21 mouse cellular contexts compared by ENCODE assay signal in genomic region chr7:80855316-80855715, GRCm38 (mm10). TPM values are rescaled to one million over a fixed set of nuclear protein-coding genes. Genes with fewer than 3 reads are reported as not detected.
A peak's percentile ranks its signal among the peaks of the same experiment; 100 is the strongest.
DNase-seq lines count a peak whose midpoint lies in the region; ATAC-seq and TF ChIP-seq lines count a peak whose summit lies in the region.
"Had no signal": no experiment of that assay in that cellular context is flagged by ENCODE, and none has a peak within 500 bp of the region (broad histone marks: within the 10 kb centered on the region; RNA-seq: fewer than 3 reads in every experiment).

No protein-coding gene starts in this region.

- H3K9me3 ChIP-seq in hindbrain, embryonic 15.5 days = no peaks in the 10 kb centered on the region
- no peaks in the 10 kb centered on the region for H3K9me3 ChIP-seq in hindbrain, embryonic 14.5 days (ENCODE audit: control insufficient read depth, low read length)
- H3K9me3 ChIP-seq in midbrain, postnatal 0 days (ENCODE audit: low read length) = no peaks in the 10 kb centered on the region
- H3K9me3 ChIP-seq in midbrain, embryonic 15.5 days = no peaks in the 10 kb centered on the region
- H3K9me3 ChIP-seq: hindbrain, embryonic 10.5 days had no signal

- TF ChIP-seq CTCF in midbrain, postnatal 0 days (IDR thresholded peaks at IDR 0.05) = no peak
- TF ChIP-seq CTCF in bone marrow macrophage, adult 2 months (IDR thresholded peaks at IDR 0.05; ENCODE audit: low read depth, low read length) = no peak

- no peak for DNase-seq in hindbrain, embryonic 14.5 days (ENCODE audit: low spot score)
- peak; percentile 42 to 56 for DNase-seq in layer of hippocampus, postnatal 10 days (ENCODE audit: low spot score in 2 of 2)
- no peak for DNase-seq in layer of hippocampus, adult 11-12 months (ENCODE audit: low spot score)
- DNase-seq in midbrain, postnatal 0 days (ENCODE audit: low spot score) = peak; percentile 53
- DNase-seq in frontal cortex, postnatal 25 days (ENCODE audit: low spot score in 2 of 2) = no peak
- DNase-seq: adrenal gland, adult 8-10 months; cerebellum, adult 11-12 months; cerebellum, adult 9-10 months; cerebellum, postnatal 25 days; gastrocnemius, adult 2 months; gastrocnemius, postnatal 25 days had no signal

- 0 out of 2 replicates have a peak, but pooled peaks have one; percentile 37 for ATAC-seq in hindbrain, embryonic 15.5 days (ENCODE audit: low FRiP score, low read depth)
- ATAC-seq in hindbrain, embryonic 14.5 days (ENCODE audit: low FRiP score) = no peak
- ATAC-seq in midbrain, postnatal 0 days (ENCODE audit: low FRiP score) = no peak
- ATAC-seq in midbrain, embryonic 15.5 days (replicated peaks) = no peak
- ATAC-seq: forebrain, embryonic 16.5 days; inflammation-experienced regulatory T-cells, adult 6 months had no signal

- no peak overlapping the region for H3K4me3 ChIP-seq in hindbrain, embryonic 15.5 days
- no peak overlapping the region for H3K4me3 ChIP-seq in hindbrain, embryonic 14.5 days (replicated peaks; ENCODE audit: low read length)
- H3K4me3 ChIP-seq in midbrain, postnatal 0 days (ENCODE audit: low read depth, low read length) = no peak overlapping the region
- H3K4me3 ChIP-seq in midbrain, embryonic 15.5 days = no peak overlapping the region
- H3K4me3 ChIP-seq in bone marrow macrophage, adult 2 months (ENCODE audit: insufficient read depth, low read length) = no peak overlapping the region
- H3K4me3 ChIP-seq: embryonic facial prominence, embryonic 12.5 days; gastrocnemius, adult 2 months; heart, embryonic 12.5 days; hindbrain, embryonic 10.5 days had no signal

- TF ChIP-seq POLR2A in bone marrow macrophage, adult 2 months (IDR thresholded peaks at IDR 0.05; ENCODE audit: borderline replicate concordance, low read depth, low read length) = no peak

- no peak overlapping the region for H3K4me2 ChIP-seq in hindbrain, embryonic 15.5 days
- no peak overlapping the region for H3K4me2 ChIP-seq in hindbrain, embryonic 14.5 days (replicated peaks)
- H3K4me2 ChIP-seq in midbrain, postnatal 0 days (ENCODE audit: low read depth, low read length, poor library complexity, severe bottlenecking) = no peak overlapping the region
- no peak overlapping the region for H3K4me2 ChIP-seq in midbrain, embryonic 15.5 days
- H3K4me2 ChIP-seq: embryonic facial prominence, embryonic 12.5 days; heart, embryonic 12.5 days had no signal

- H3K9ac ChIP-seq in hindbrain, embryonic 15.5 days = no peak overlapping the region
- no peak overlapping the region for H3K9ac ChIP-seq in hindbrain, embryonic 14.5 days
- no peak overlapping the region for H3K9ac ChIP-seq in midbrain, postnatal 0 days (replicated peaks; ENCODE audit: low read length, poor library complexity, severe bottlenecking)
- no peak overlapping the region for H3K9ac ChIP-seq in midbrain, embryonic 15.5 days
- H3K9ac ChIP-seq: embryonic facial prominence, embryonic 12.5 days; heart, embryonic 12.5 days had no signal

- H3K4me1 ChIP-seq in hindbrain, embryonic 15.5 days (replicated peaks) = peaks cover 4% of the 10 kb centered on the region
- no peaks in the 10 kb centered on the region for H3K4me1 ChIP-seq in hindbrain, embryonic 14.5 days (replicated peaks; ENCODE audit: control insufficient read depth, insufficient read depth, low read length)
- no peaks in the 10 kb centered on the region for H3K4me1 ChIP-seq in midbrain, postnatal 0 days (ENCODE audit: insufficient read depth, low read length)
- peaks cover 3% of the 10 kb centered on the region; the same call in 1 of the 2 replicates for H3K4me1 ChIP-seq in midbrain, embryonic 15.5 days
- H3K4me1 ChIP-seq in bone marrow macrophage, adult 2 months (ENCODE audit: control insufficient read depth, insufficient read depth, low read length) = peaks cover 11% of the 10 kb centered on the region
- H3K4me1 ChIP-seq: embryonic facial prominence, embryonic 12.5 days had no signal

- no peaks in the 10 kb centered on the region for H3K36me3 ChIP-seq in hindbrain, embryonic 15.5 days
- H3K36me3 ChIP-seq in hindbrain, embryonic 14.5 days (replicated peaks; ENCODE audit: control insufficient read depth, insufficient read depth) = no peaks in the 10 kb centered on the region
- no peaks in the 10 kb centered on the region for H3K36me3 ChIP-seq in midbrain, postnatal 0 days (ENCODE audit: insufficient read depth, low read length)
- H3K36me3 ChIP-seq in midbrain, embryonic 15.5 days (replicated peaks) = no peaks in the 10 kb centered on the region
- H3K36me3 ChIP-seq: embryonic facial prominence, embryonic 12.5 days; heart, embryonic 12.5 days; hindbrain, embryonic 10.5 days had no signal

- peak overlapping the region; percentile 17; the same call in 1 of the 2 replicates for H3K27ac ChIP-seq in hindbrain, embryonic 15.5 days (replicated peaks)
- no peak overlapping the region for H3K27ac ChIP-seq in hindbrain, embryonic 14.5 days
- H3K27ac ChIP-seq in midbrain, postnatal 0 days (ENCODE audit: low read depth, low read length) = no peak overlapping the region
- H3K27ac ChIP-seq in midbrain, embryonic 15.5 days = no peak overlapping the region
- 0 out of 2 replicates have a peak overlapping the region, but pooled peaks have one; percentile 18 for H3K27ac ChIP-seq in bone marrow macrophage, adult 2 months (ENCODE audit: insufficient read depth, low read depth, low read length)
- H3K27ac ChIP-seq: embryonic facial prominence, embryonic 12.5 days; gastrocnemius, adult 2 months; hindbrain, embryonic 10.5 days had no signal

- no peaks in the 10 kb centered on the region for H3K27me3 ChIP-seq in hindbrain, embryonic 15.5 days
- no peaks in the 10 kb centered on the region for H3K27me3 ChIP-seq in hindbrain, embryonic 14.5 days (ENCODE audit: control insufficient read depth, insufficient read depth, low read length)
- H3K27me3 ChIP-seq in midbrain, postnatal 0 days (ENCODE audit: insufficient read depth, low read length) = no peaks in the 10 kb centered on the region
- no peaks in the 10 kb centered on the region for H3K27me3 ChIP-seq in midbrain, embryonic 15.5 days (replicated peaks)
- H3K27me3 ChIP-seq: CH12.LX; embryonic facial prominence, embryonic 12.5 days; heart, embryonic 12.5 days had no signal

RNA-seq across cellular contexts. Expression of gene Zscan2, which starts 5.4 kb away (rescaled TPM):
- polyA plus RNA-seq in hindbrain, embryonic 15.5 days (2015; fragmentation: Nextera tagmentation; extraction: Ambion mirVana) = 3.7 and 4.4 TPM in 2 replicates
- polyA plus RNA-seq in hindbrain, embryonic 14.5 days (2014; fragmentation: Nextera tagmentation; extraction: Ambion mirVana) = 4.1 and 4.4 TPM in 2 replicates
- 10 to 100 TPM; 13.5 to 14.4 TPM for total RNA-seq in layer of hippocampus, postnatal 10 days (2021)
- total RNA-seq in midbrain, postnatal 0 days (2014; rRNA removed) = 18.2 and 22.4 TPM in 2 replicates
- polyA plus RNA-seq in midbrain, postnatal 0 days (2015; fragmentation: Nextera tagmentation; extraction: Ambion mirVana) = 2.7 TPM in 2 replicates
- 4.8 and 4.9 TPM in 2 replicates for polyA plus RNA-seq in midbrain, embryonic 15.5 days (2015; fragmentation: Nextera tagmentation; extraction: Ambion mirVana)
- 2.1 and 3.6 TPM in 2 replicates for polyA plus RNA-seq in bone marrow macrophage, adult 2 months (2012; ENCODE audit: insufficient read depth, insufficient read length, missing spikeins)

RNA-seq across cellular contexts. Expression of gene Iqgap1, which starts 29.5 kb away (rescaled TPM):
- polyA plus RNA-seq in hindbrain, embryonic 15.5 days (2015; fragmentation: Nextera tagmentation; extraction: Ambion mirVana) = 20.2 and 22.7 TPM in 2 replicates
- polyA plus RNA-seq in hindbrain, embryonic 14.5 days (2014; fragmentation: Nextera tagmentation; extraction: Ambion mirVana) = 19.6 and 24.7 TPM in 2 replicates
- total RNA-seq in layer of hippocampus, postnatal 10 days (2021) = 10 to 100 TPM; 28.8 to 37.8 TPM
- total RNA-seq in midbrain, postnatal 0 days (2014; rRNA removed) = 20.6 and 31.0 TPM in 2 replicates
- polyA plus RNA-seq in midbrain, postnatal 0 days (2015; fragmentation: Nextera tagmentation; extraction: Ambion mirVana) = 11.3 and 12.3 TPM in 2 replicates
- 22.0 and 22.1 TPM in 2 replicates for polyA plus RNA-seq in midbrain, embryonic 15.5 days (2015; fragmentation: Nextera tagmentation; extraction: Ambion mirVana)
- polyA plus RNA-seq in bone marrow macrophage, adult 2 months (2012; ENCODE audit: insufficient read depth, insufficient read length, missing spikeins) = 243 and 284 TPM in 2 replicates

RNA-seq across cellular contexts. Expression of gene Wdr73, which starts 45.8 kb away (rescaled TPM):
- 36.2 and 39.8 TPM in 2 replicates for polyA plus RNA-seq in hindbrain, embryonic 15.5 days (2015; fragmentation: Nextera tagmentation; extraction: Ambion mirVana)
- polyA plus RNA-seq in hindbrain, embryonic 14.5 days (2014; fragmentation: Nextera tagmentation; extraction: Ambion mirVana) = 31.7 and 32.3 TPM in 2 replicates
- 10 to 100 TPM; 28.4 to 33.4 TPM for total RNA-seq in layer of hippocampus, postnatal 10 days (2021)
- 33.2 and 58.1 TPM in 2 replicates for total RNA-seq in midbrain, postnatal 0 days (2014; rRNA removed)
- polyA plus RNA-seq in midbrain, postnatal 0 days (2015; fragmentation: Nextera tagmentation; extraction: Ambion mirVana) = 34.7 and 35.0 TPM in 2 replicates
- 38.5 and 40.3 TPM in 2 replicates for polyA plus RNA-seq in midbrain, embryonic 15.5 days (2015; fragmentation: Nextera tagmentation; extraction: Ambion mirVana)
- 9.3 and 10.7 TPM in 2 replicates for polyA plus RNA-seq in bone marrow macrophage, adult 2 months (2012; ENCODE audit: insufficient read depth, insufficient read length, missing spikeins)

RNA-seq across cellular contexts. Expression of gene Nmb, which starts 49.6 kb away (rescaled TPM):
- 8.3 and 10.2 TPM in 2 replicates for polyA plus RNA-seq in hindbrain, embryonic 15.5 days (2015; fragmentation: Nextera tagmentation; extraction: Ambion mirVana)
- 8.7 and 10.6 TPM in 2 replicates for polyA plus RNA-seq in hindbrain, embryonic 14.5 days (2014; fragmentation: Nextera tagmentation; extraction: Ambion mirVana)
- 10 to 100 TPM in 1 of 2 experiments, 1 to 10 TPM in 1; 9.9 to 12.7 TPM for total RNA-seq in layer of hippocampus, postnatal 10 days (2021)
- 13.0 and 14.3 TPM in 2 replicates for total RNA-seq in midbrain, postnatal 0 days (2014; rRNA removed)
- 9.4 and 10.1 TPM in 2 replicates for polyA plus RNA-seq in midbrain, postnatal 0 days (2015; fragmentation: Nextera tagmentation; extraction: Ambion mirVana)
- polyA plus RNA-seq in midbrain, embryonic 15.5 days (2015; fragmentation: Nextera tagmentation; extraction: Ambion mirVana) = 5.2 and 7.2 TPM in 2 replicates
- 3.0 and 4.2 TPM in 2 replicates for polyA plus RNA-seq in bone marrow macrophage, adult 2 months (2012; ENCODE audit: insufficient read depth, insufficient read length, missing spikeins)
- total RNA-seq: granulocyte monocyte progenitor cell, adult 5-6 weeks had no signal

Comparison
In these comparisons a context has a peak if more than half of its experiments do, and no peak if none do; other contexts are left out.
1. H3K27ac ChIP-seq: peak in hindbrain, embryonic 15.5 days (single experiment) and bone marrow macrophage, adult 2 months (single experiment); none in hindbrain, embryonic 14.5 days (single experiment), midbrain, postnatal 0 days (single experiment) and midbrain, embryonic 15.5 days (single experiment).
2. DNase-seq: peak in layer of hippocampus, postnatal 10 days (2 of 2) and midbrain, postnatal 0 days (single experiment); none in hindbrain, embryonic 14.5 days (single experiment), layer of hippocampus, adult 11-12 months (single experiment) and frontal cortex, postnatal 25 days (0 of 2).